Comparison of ENCODE assay signal across 12 mouse cellular contexts in the genomic region with DNA sequence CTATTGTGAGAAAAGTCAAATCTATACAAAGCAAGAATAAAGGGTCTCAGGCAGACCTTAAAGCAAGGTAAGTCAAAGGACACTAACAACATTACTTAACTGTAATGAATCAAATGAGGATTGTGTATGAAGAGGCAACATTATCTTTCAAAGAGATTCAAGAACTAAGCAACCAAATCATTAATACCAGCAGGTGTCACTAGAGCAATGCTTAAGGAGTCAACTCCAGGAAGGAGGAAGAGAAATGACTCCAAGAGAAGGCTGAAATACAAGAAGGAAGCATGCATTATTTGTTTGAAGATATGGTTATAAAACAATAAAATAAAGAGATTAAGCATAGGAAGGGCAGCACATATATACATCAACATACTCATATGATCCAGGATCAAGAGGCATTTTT.
DNase-seq lines count a peak whose midpoint lies in the region; ATAC-seq and TF ChIP-seq lines count a peak whose summit lies in the region.
"Had no signal": no experiment of that assay in that cellular context is flagged by ENCODE, and none has a peak within 500 bp of the region (broad histone marks: within the 10 kb centered on the region; RNA-seq: fewer than 3 reads in every experiment).

No protein-coding gene starts in this region.

- no peaks in the 10 kb centered on the region for H3K36me3 ChIP-seq in hindbrain, postnatal 0 days (ENCODE audit: insufficient read depth, low read length)
- no peaks in the 10 kb centered on the region for H3K36me3 ChIP-seq in hindbrain, embryonic 12.5 days
- no peaks in the 10 kb centered on the region for H3K36me3 ChIP-seq in midbrain, embryonic 11.5 days (ENCODE audit: control insufficient read depth, insufficient read depth, low read length)
- H3K36me3 ChIP-seq in midbrain, embryonic 10.5 days: no peaks in the 10 kb centered on the region
- H3K36me3 ChIP-seq in stomach, postnatal 0 days (ENCODE audit: control insufficient read depth, insufficient read depth, low read length): no peaks in the 10 kb centered on the region
- H3K36me3 ChIP-seq: neural tube, embryonic 13.5 days had no signal

- H3K27me3 ChIP-seq in hindbrain, postnatal 0 days (ENCODE audit: insufficient read depth, low read length): no peaks in the 10 kb centered on the region
- no peaks in the 10 kb centered on the region for H3K27me3 ChIP-seq in hindbrain, embryonic 12.5 days
- H3K27me3 ChIP-seq in midbrain, embryonic 11.5 days (ENCODE audit: control insufficient read depth, insufficient read depth, low read length): no peaks in the 10 kb centered on the region
- H3K27me3 ChIP-seq in midbrain, embryonic 10.5 days (ENCODE audit: low read depth, poor library complexity, severe bottlenecking): no peaks in the 10 kb centered on the region
- H3K27me3 ChIP-seq in stomach, postnatal 0 days (ENCODE audit: control insufficient read depth, insufficient read depth, low read length): no peaks in the 10 kb centered on the region
- H3K27me3 ChIP-seq: neural tube, embryonic 13.5 days had no signal

- TF ChIP-seq CTCF in hindbrain, postnatal 0 days (IDR thresholded peaks at IDR 0.05; ENCODE audit: low read depth): peak; percentile 72
- peak; percentile 79 for TF ChIP-seq CTCF in stomach, postnatal 0 days (IDR thresholded peaks at IDR 0.05; ENCODE audit: low read depth)

- H3K9ac ChIP-seq in hindbrain, postnatal 0 days (replicated peaks; ENCODE audit: low read length): no peak overlapping the region
- no peak overlapping the region for H3K9ac ChIP-seq in hindbrain, embryonic 12.5 days
- no peak overlapping the region for H3K9ac ChIP-seq in midbrain, embryonic 11.5 days (ENCODE audit: low read length)
- H3K9ac ChIP-seq in stomach, postnatal 0 days (ENCODE audit: low read length): no peak overlapping the region
- H3K9ac ChIP-seq: neural tube, embryonic 13.5 days had no signal

- H3K4me2 ChIP-seq in hindbrain, postnatal 0 days (ENCODE audit: low read depth, low read length): no peak overlapping the region
- H3K4me2 ChIP-seq in hindbrain, embryonic 12.5 days (replicated peaks): no peak overlapping the region
- H3K4me2 ChIP-seq in midbrain, embryonic 11.5 days: no peak overlapping the region
- no peak overlapping the region for H3K4me2 ChIP-seq in stomach, postnatal 0 days (replicated peaks; ENCODE audit: low read depth)
- H3K4me2 ChIP-seq: neural tube, embryonic 13.5 days had no signal

- TF ChIP-seq EP300 in stomach, postnatal 0 days (optimal IDR thresholded peaks at IDR 0.05): no peak

- no peaks in the 10 kb centered on the region for H3K4me1 ChIP-seq in hindbrain, postnatal 0 days (ENCODE audit: insufficient read depth, low read length)
- H3K4me1 ChIP-seq in hindbrain, embryonic 12.5 days: no peaks in the 10 kb centered on the region
- no peaks in the 10 kb centered on the region for H3K4me1 ChIP-seq in midbrain, embryonic 11.5 days (ENCODE audit: control insufficient read depth, insufficient read depth, low read length)
- no peaks in the 10 kb centered on the region for H3K4me1 ChIP-seq in midbrain, embryonic 10.5 days
- H3K4me1 ChIP-seq in stomach, postnatal 0 days (replicated peaks; ENCODE audit: control insufficient read depth, insufficient read depth): no peaks in the 10 kb centered on the region
- H3K4me1 ChIP-seq: neural tube, embryonic 13.5 days had no signal

- no peak overlapping the region for H3K4me3 ChIP-seq in hindbrain, postnatal 0 days (ENCODE audit: low read length)
- H3K4me3 ChIP-seq in hindbrain, embryonic 12.5 days: no peak overlapping the region
- H3K4me3 ChIP-seq in midbrain, embryonic 11.5 days (ENCODE audit: low read depth, low read length): no peak overlapping the region
- no peak overlapping the region for H3K4me3 ChIP-seq in midbrain, embryonic 10.5 days
- no peak overlapping the region for H3K4me3 ChIP-seq in stomach, postnatal 0 days (ENCODE audit: low read depth, low read length)
- H3K4me3 ChIP-seq: neural tube, embryonic 13.5 days had no signal

- peak; percentile 79 for DNase-seq in hindbrain, postnatal 0 days (ENCODE audit: low spot score)
- peak; percentile 88 for DNase-seq in midbrain, embryonic 11.5 days (ENCODE audit: low spot score, missing footprints)
- DNase-seq in midbrain, embryonic 10.5 days (ENCODE audit: low spot score): no peak
- DNase-seq in brain, adult 2 months (ENCODE audit: low read depth, low spot score): peak; percentile 60
- DNase-seq in stomach, postnatal 0 days (ENCODE audit: low spot score): no peak
- DNase-seq in layer of hippocampus, adult 9-10 months (ENCODE audit: low spot score): no peak
- no peak for DNase-seq in testis, postnatal 10 days (ENCODE audit: low spot score)
- DNase-seq: adrenal gland, postnatal 25 days; cerebellum, adult 9-11 months; heart, postnatal 14 days had no signal

- H3K9me3 ChIP-seq in hindbrain, postnatal 0 days (ENCODE audit: low read length): no peaks in the 10 kb centered on the region
- H3K9me3 ChIP-seq in hindbrain, embryonic 12.5 days (replicated peaks): no peaks in the 10 kb centered on the region
- H3K9me3 ChIP-seq in midbrain, embryonic 11.5 days (ENCODE audit: control insufficient read depth, low read length): no peaks in the 10 kb centered on the region
- no peaks in the 10 kb centered on the region for H3K9me3 ChIP-seq in midbrain, embryonic 10.5 days (replicated peaks)
- H3K9me3 ChIP-seq in stomach, postnatal 0 days (ENCODE audit: control insufficient read depth, low read length): no peaks in the 10 kb centered on the region
- H3K9me3 ChIP-seq: neural tube, embryonic 13.5 days had no signal

- no peak overlapping the region for H3K27ac ChIP-seq in hindbrain, postnatal 0 days
- no peak overlapping the region for H3K27ac ChIP-seq in hindbrain, embryonic 12.5 days
- H3K27ac ChIP-seq in midbrain, embryonic 11.5 days (ENCODE audit: low read depth, low read length): no peak overlapping the region
- no peak overlapping the region for H3K27ac ChIP-seq in midbrain, embryonic 10.5 days (replicated peaks)
- H3K27ac ChIP-seq in stomach, postnatal 0 days (replicated peaks): no peak overlapping the region
- H3K27ac ChIP-seq: neural tube, embryonic 13.5 days had no signal

- ATAC-seq in hindbrain, postnatal 0 days: no peak
- no peak for ATAC-seq in hindbrain, embryonic 12.5 days (ENCODE audit: low FRiP score)
- no peak for ATAC-seq in midbrain, embryonic 11.5 days (ENCODE audit: low FRiP score)
- ATAC-seq in stomach, postnatal 0 days (ENCODE audit: low FRiP score, low TSS enrichment): no peak

Comparison
In these comparisons a context has a peak if more than half of its experiments do, and no peak if none do; other contexts are left out.
1. DNase-seq: peak in hindbrain, postnatal 0 days (single experiment), midbrain, embryonic 11.5 days (single experiment) and brain, adult 2 months (single experiment); none in midbrain, embryonic 10.5 days (single experiment), stomach, postnatal 0 days (single experiment), layer of hippocampus, adult 9-10 months (single experiment) and testis, postnatal 10 days (single experiment).